Mouse (Mus musculus) intestine, postnatal 0 days (tissue): ENCODE results near the gene Sh3gl3. TPM values are rescaled to one million over a fixed set of nuclear protein-coding genes. Genes with fewer than 3 reads are reported as not detected.

Experiments
- ATAC-seq: fragments of 200-750 bp; cut with Nextera tagmentation; 2 replicates; pipeline ENCODE4 v1.8.0; 2017; ENCODE audit warnings: mild to moderate bottlenecking, moderate TSS enrichment, moderate library complexity
- H3K27ac ChIP-seq: fragments of 300-500 bp; sonication (generic); 2 replicates; pipeline ENCODE4 v1.5.1; 2014; ENCODE audit warnings: mild to moderate bottlenecking, low read depth, low read length, moderate library complexity
- H3K27me3 ChIP-seq: fragments of 300-500 bp; sonication (generic); replicated peaks from 2 replicates; pipeline ENCODE4 v1.6.1; 2014; ENCODE audit warnings: low read length, mixed read lengths; ENCODE audit not compliant: control insufficient read depth, insufficient read depth
- H3K36me3 ChIP-seq: fragments of 300-500 bp; sonication (generic); 2 replicates; pipeline ENCODE4 v1.6.1; 2014; ENCODE audit warnings: mild to moderate bottlenecking, moderate library complexity; ENCODE audit not compliant: control insufficient read depth, insufficient read depth
- H3K4me1 ChIP-seq: fragments of 300-500 bp; sonication (generic); replicated peaks from 2 replicates; pipeline ENCODE4 v1.6.1; 2014; ENCODE audit warnings: antibody characterized with exemption, low read length, mixed read lengths; ENCODE audit not compliant: control insufficient read depth, insufficient read depth
- H3K4me2 ChIP-seq: fragments of 300-500 bp; sonication (generic); replicated peaks from 2 replicates; pipeline ENCODE4 v1.6.1; 2014; ENCODE audit warnings: low read depth, mild to moderate bottlenecking, moderate library complexity
- H3K4me3 ChIP-seq: fragments of 300-500 bp; sonication (generic); 2 replicates; pipeline ENCODE4 v1.5.1; 2014; ENCODE audit warnings: low read depth, low read length
- H3K9ac ChIP-seq: fragments of 300-500 bp; sonication (generic); 2 replicates; pipeline ENCODE4 v1.6.1; 2014; ENCODE audit warnings: mild to moderate bottlenecking, low read depth, low read length
- H3K9me3 ChIP-seq: fragments of 300-500 bp; sonication (generic); 2 replicates; pipeline ENCODE4 v1.6.1; 2016; ENCODE audit warnings: mixed run types; ENCODE audit not compliant: control insufficient read depth
- CTCF ChIP-seq: sonication (generic); IDR thresholded peaks from 2 replicates; pipeline ENCODE4 v1.5.1; 2016; ENCODE audit warnings: low read depth, mild to moderate bottlenecking, control low read depth, antibody characterized with exemption, moderate library complexity
- WGBS: fragments of 180-500 bp; shearing (Covaris S2); extraction: QIAGEN DNeasy Blood & Tissue Kit; methylation state at CpG from one replicate; pipeline ENCODE4 v1.1.7; 2014; 5-methylcytosine and 5-hydroxymethylcytosine counted together
- polyA plus RNA-seq: library from polyadenylated mRNA; unstranded; fragments of >200 nt; fragmentation: Nextera tagmentation; extraction: Ambion mirVana; gene quantifications from 2 replicates; pipeline ENCODE4 v1.2.1, GENCODE M21; 2015

The Sh3gl3 gene
- polyA plus RNA-seq, 1 experiment from 2014 or later: 8.7 TPM

- WGBS: 84% methylated on average over 5 of the region's 5 CpGs
- H3K27me3 ChIP-seq: no peaks in the 10 kb centered on the region
- no peaks in the 10 kb centered on the region for H3K9me3 ChIP-seq
- no peak overlapping the region for H3K27ac ChIP-seq
- no peak overlapping the region for H3K4me3 ChIP-seq
- no peak overlapping the region for H3K9ac ChIP-seq
- no peaks in the 10 kb centered on the region for H3K36me3 ChIP-seq
- no peak for ATAC-seq
- no peak overlapping the region for H3K4me2 ChIP-seq
- TF ChIP-seq CTCF: no peak
- H3K4me1 ChIP-seq: no peaks in the 10 kb centered on the region
Observed at GRCm38 (mm10) chr7:82274975-82275374, 101.3 kb downstream of the Sh3gl3 start.

- 67% methylated on average over 18 of the region's 18 CpGs for WGBS
- H3K27ac ChIP-seq: no peak overlapping the region
- no peak for ATAC-seq
Observed at GRCm38 (mm10) chr7:82275529-82276204, 102.0 kb downstream of the Sh3gl3 start.

GRCm38 (mm10) chr7:82282011-82282410, 108.4 kb downstream of the Sh3gl3 start:
- no peak overlapping the region for H3K27ac ChIP-seq
- H3K36me3 ChIP-seq: no peaks in the 10 kb centered on the region
- no peak overlapping the region for H3K9ac ChIP-seq
- ATAC-seq: no peak
- no peaks in the 10 kb centered on the region for H3K4me1 ChIP-seq
- H3K27me3 ChIP-seq: no peaks in the 10 kb centered on the region
- no peak overlapping the region for H3K4me2 ChIP-seq
- no peak overlapping the region for H3K4me3 ChIP-seq
- TF ChIP-seq CTCF: no peak
- 80% methylated on average over 8 of the region's 8 CpGs for WGBS
- no peaks in the 10 kb centered on the region for H3K9me3 ChIP-seq

More at GRCm38 (mm10) chr7:82275529-82276204, 102.0 kb downstream of the Sh3gl3 start:
- Histone ChIP-seq H3K27me3 (no peaks in the 10 kb centered on the region), H3K4me2 (no peak overlapping the region), H3K4me1 (no peaks in the 10 kb centered on the region), H3K9ac (no peak overlapping the region), H3K9me3 (no peaks in the 10 kb centered on the region), H3K4me3 (no peak overlapping the region), H3K36me3 (no peaks in the 10 kb centered on the region)
- peak; percentile 57 for TF ChIP-seq CTCF

GRCm38 (mm10) chr7:82282464-82282863, 108.8 kb downstream of the Sh3gl3 start:
- no peak overlapping the region for H3K4me2 ChIP-seq
- no peaks in the 10 kb centered on the region for H3K4me1 ChIP-seq
- WGBS: 72% methylated on average over 13 of the region's 13 CpGs
- no peaks in the 10 kb centered on the region for H3K9me3 ChIP-seq
- H3K9ac ChIP-seq: no peak overlapping the region
- no peak overlapping the region for H3K27ac ChIP-seq
- H3K4me3 ChIP-seq: no peak overlapping the region
- no peaks in the 10 kb centered on the region for H3K27me3 ChIP-seq
- H3K36me3 ChIP-seq: no peaks in the 10 kb centered on the region
- TF ChIP-seq CTCF: no peak
- ATAC-seq: no peak

GRCm38 (mm10) chr7:82287242-82287641, 113.6 kb downstream of the Sh3gl3 start:
- WGBS: 93% methylated on average over 2 of the region's 2 CpGs
- Histone ChIP-seq H3K36me3 (no peaks in the 10 kb centered on the region), H3K9ac (no peak overlapping the region), H3K4me3 (no peak overlapping the region), H3K27me3 (no peaks in the 10 kb centered on the region), H3K4me2 (no peak overlapping the region), H3K27ac (no peak overlapping the region), H3K4me1 (no peaks in the 10 kb centered on the region), H3K9me3 (no peaks in the 10 kb centered on the region)
- no peak for ATAC-seq
- TF ChIP-seq CTCF: peak; percentile 25

- Histone ChIP-seq H3K4me3 (no peak overlapping the region), H3K27ac (no peak overlapping the region), H3K36me3 (no peaks in the 10 kb centered on the region), H3K4me1 (no peaks in the 10 kb centered on the region), H3K27me3 (no peaks in the 10 kb centered on the region), H3K4me2 (no peak overlapping the region), H3K9me3 (no peaks in the 10 kb centered on the region), H3K9ac (no peak overlapping the region)
- 60% methylated on average over 7 of the region's 7 CpGs for WGBS
- ATAC-seq: no peak
- TF ChIP-seq CTCF: 0 out of 2 replicates have a peak, but pooled peaks have one; percentile 11
Observed at GRCm38 (mm10) chr7:82293441-82293840, 119.8 kb downstream of the Sh3gl3 start.
